Mouse (Mus musculus): ENCODE results near the gene Sirt4. TPM values are rescaled to one million over a fixed set of nuclear protein-coding genes. Genes with fewer than 3 reads are reported as not detected.
"Not testable (repeated sequence)": the region's sequence is repeated elsewhere in the genome, so short reads cannot be mapped to it uniquely, and the experiment has no call there.

The Sirt4 gene
- polyA plus RNA-seq, 1 experiment from 2014 or later, result 26.8 TPM

DNA sequence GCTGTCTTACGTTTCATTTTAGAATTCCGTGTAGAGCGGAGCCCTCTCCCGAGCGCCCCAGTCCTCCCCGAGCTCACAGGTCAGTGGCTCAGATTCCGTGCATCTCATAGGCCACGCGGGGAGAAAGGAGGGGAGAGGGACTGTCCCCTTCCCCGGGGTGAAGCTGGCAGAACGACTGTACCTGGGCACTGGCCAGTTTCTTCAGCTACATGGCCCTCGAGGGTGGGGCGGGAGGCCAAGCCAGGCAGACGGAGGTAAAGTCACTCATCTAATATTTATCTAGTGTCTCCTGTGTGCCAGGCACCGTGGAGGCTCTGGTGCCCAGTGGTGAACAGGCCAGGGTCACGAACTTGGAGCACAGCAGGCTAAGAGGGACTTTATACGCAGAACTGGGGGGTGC is 37.4 kb downstream of the Sirt4 start:
- no peak overlapping the region for H3K9ac ChIP-seq (ENCODE audit: low read depth, low read length)
- WGBS, result 73% methylated on average over 17 of the region's 17 CpGs
- H3K4me1 ChIP-seq (ENCODE audit: control insufficient read depth, insufficient read depth, low read depth, low read length), result no peaks in the 10 kb centered on the region
- no peaks in the 10 kb centered on the region for H3K27me3 ChIP-seq (replicated peaks; ENCODE audit: control insufficient read depth, insufficient read depth, low read length)
- no peak overlapping the region for H3K4me3 ChIP-seq (ENCODE audit: low read length)
- H3K9me3 ChIP-seq (ENCODE audit: control insufficient read depth, low read length), result no peaks in the 10 kb centered on the region
- no peak overlapping the region for H3K27ac ChIP-seq (ENCODE audit: low read depth, low read length)
- H3K36me3 ChIP-seq (ENCODE audit: control insufficient read depth, insufficient read depth, low read length), result peaks cover 43% of the 10 kb centered on the region
- ATAC-seq, result no peak; the same call in 1 of the 2 replicates
- H3K4me2 ChIP-seq (ENCODE audit: low read length), result no peak overlapping the region

GRCm38 (mm10) chr5:115444130-115444529 is 40.4 kb downstream of the Sirt4 start:
- peaks cover 30% of the 10 kb centered on the region for H3K36me3 ChIP-seq (ENCODE audit: control insufficient read depth, insufficient read depth, low read length)
- H3K27me3 ChIP-seq (replicated peaks; ENCODE audit: control insufficient read depth, insufficient read depth, low read length), result no peaks in the 10 kb centered on the region
- H3K4me2 ChIP-seq (ENCODE audit: low read length), result no peak overlapping the region
- H3K27ac ChIP-seq (ENCODE audit: low read depth, low read length), result no peak overlapping the region
- H3K9me3 ChIP-seq (ENCODE audit: control insufficient read depth, low read length), result no peaks in the 10 kb centered on the region
- H3K4me1 ChIP-seq (ENCODE audit: control insufficient read depth, insufficient read depth, low read depth, low read length), result peaks cover 2% of the 10 kb centered on the region
- no peak overlapping the region for H3K4me3 ChIP-seq (ENCODE audit: low read length)
- 79% methylated on average over 11 of the region's 11 CpGs for WGBS
- no peak for ATAC-seq
- H3K9ac ChIP-seq (ENCODE audit: low read depth, low read length), result no peak overlapping the region

GRCm38 (mm10) chr5:115442663-115443062 is 41.9 kb downstream of the Sirt4 start:
- H3K27ac ChIP-seq (ENCODE audit: low read depth, low read length); H3K9ac ChIP-seq (ENCODE audit: low read depth, low read length); ATAC-seq; H3K27me3 ChIP-seq (replicated peaks; ENCODE audit: control insufficient read depth, insufficient read depth, low read length); H3K4me2 ChIP-seq (ENCODE audit: low read length); H3K4me3 ChIP-seq (ENCODE audit: low read length); H3K9me3 ChIP-seq (ENCODE audit: control insufficient read depth, low read length): not testable (repeated sequence)
- Histone ChIP-seq H3K4me1 (ENCODE audit: control insufficient read depth, insufficient read depth, low read depth, low read length) (peaks cover 17% of the 10 kb centered on the region), H3K36me3 (ENCODE audit: control insufficient read depth, insufficient read depth, low read length) (peaks cover 28% of the 10 kb centered on the region)
- 79% methylated on average over 5 of the region's 5 CpGs for WGBS

DNA sequence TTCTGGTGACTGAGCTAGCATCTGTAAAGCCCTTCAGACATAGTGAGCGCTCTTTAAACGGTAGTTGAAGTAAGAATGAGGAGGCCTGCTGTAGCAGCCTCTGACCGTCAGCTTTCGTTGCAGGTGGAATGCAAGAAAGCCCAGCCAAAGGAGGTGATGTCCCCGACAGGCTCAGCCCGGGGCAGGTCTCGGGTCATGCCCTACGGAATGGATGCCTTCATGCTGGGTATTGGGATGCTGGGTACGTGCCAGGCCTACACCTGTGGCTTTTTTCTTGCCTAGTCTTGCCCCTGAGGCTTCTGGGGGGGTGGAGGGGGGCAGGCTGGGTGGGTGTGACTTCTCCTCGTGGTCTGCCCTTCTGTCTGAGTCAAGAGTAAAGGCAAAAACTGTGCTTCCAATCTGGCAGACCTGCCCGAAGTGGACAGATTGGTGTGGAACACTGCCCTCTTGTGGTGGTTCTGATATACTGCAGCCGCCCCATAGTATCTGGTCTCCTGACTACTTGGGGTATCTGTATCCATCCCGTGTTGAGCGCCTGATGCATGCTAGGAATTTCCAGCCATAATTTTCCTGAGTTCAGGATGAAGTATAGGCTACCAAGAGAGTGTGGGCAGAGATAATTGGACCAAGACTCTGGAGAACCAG is 43.2 kb downstream of the Sirt4 start:
- Histone ChIP-seq H3K9me3 (ENCODE audit: control insufficient read depth, low read length) (no peaks in the 10 kb centered on the region), H3K27me3 (replicated peaks; ENCODE audit: control insufficient read depth, insufficient read depth, low read length) (no peaks in the 10 kb centered on the region), H3K4me2 (ENCODE audit: low read length) (no peak overlapping the region), H3K9ac (ENCODE audit: low read depth, low read length) (no peak overlapping the region), H3K4me1 (ENCODE audit: control insufficient read depth, insufficient read depth, low read depth, low read length) (peaks cover 30% of the 10 kb centered on the region), H3K27ac (ENCODE audit: low read depth, low read length) (no peak overlapping the region), H3K36me3 (ENCODE audit: control insufficient read depth, insufficient read depth, low read length) (peaks cover 25% of the 10 kb centered on the region), H3K4me3 (ENCODE audit: low read length) (no peak overlapping the region)
- no peak for ATAC-seq
- WGBS, result 30% methylated on average over 14 of the region's 14 CpGs

GRCm38 (mm10) chr5:115438667-115439066 is 45.9 kb downstream of the Sirt4 start:
- H3K4me2 ChIP-seq (ENCODE audit: low read length), result peak overlapping the region; percentile 8; the same call in 1 of the 2 replicates
- no peaks in the 10 kb centered on the region for H3K27me3 ChIP-seq (replicated peaks; ENCODE audit: control insufficient read depth, insufficient read depth, low read length)
- ATAC-seq, result no peak
- H3K9me3 ChIP-seq (ENCODE audit: control insufficient read depth, low read length), result no peaks in the 10 kb centered on the region
- peaks cover 56% of the 10 kb centered on the region for H3K4me1 ChIP-seq (ENCODE audit: control insufficient read depth, insufficient read depth, low read depth, low read length)
- peak overlapping the region; percentile 44 for H3K9ac ChIP-seq (ENCODE audit: low read depth, low read length)
- peaks cover 13% of the 10 kb centered on the region for H3K36me3 ChIP-seq (ENCODE audit: control insufficient read depth, insufficient read depth, low read length)
- peak overlapping the region; percentile 40; the same call in 1 of the 2 replicates for H3K27ac ChIP-seq (ENCODE audit: low read depth, low read length)
- no peak overlapping the region for H3K4me3 ChIP-seq (ENCODE audit: low read length)
- WGBS, result 29% methylated on average over 7 of the region's 7 CpGs

GRCm38 (mm10) chr5:115437945-115438315 is 46.6 kb downstream of the Sirt4 start:
- no peak for ATAC-seq
- H3K9ac ChIP-seq (ENCODE audit: low read depth, low read length), result peak overlapping the region; percentile 49
- peaks cover 61% of the 10 kb centered on the region for H3K4me1 ChIP-seq (ENCODE audit: control insufficient read depth, insufficient read depth, low read depth, low read length)
- peak overlapping the region; percentile 18; the same call in 1 of the 2 replicates for H3K4me2 ChIP-seq (ENCODE audit: low read length)
- no peaks in the 10 kb centered on the region for H3K9me3 ChIP-seq (ENCODE audit: control insufficient read depth, low read length)
- 6% methylated on average over 2 of the region's 2 CpGs for WGBS
- H3K27me3 ChIP-seq (replicated peaks; ENCODE audit: control insufficient read depth, insufficient read depth, low read length), result no peaks in the 10 kb centered on the region
- peak overlapping the region; percentile 99 for H3K27ac ChIP-seq (ENCODE audit: low read depth, low read length)
- no peak overlapping the region for H3K4me3 ChIP-seq (ENCODE audit: low read length)
- H3K36me3 ChIP-seq (ENCODE audit: control insufficient read depth, insufficient read depth, low read length), result peaks cover 8% of the 10 kb centered on the region

GRCm38 (mm10) chr5:115437242-115437944 is 47.1 kb downstream of the Sirt4 start:
- WGBS, result 24% methylated on average over 7 of the region's 7 CpGs
- ATAC-seq, result no peak
- peaks cover 67% of the 10 kb centered on the region for H3K4me1 ChIP-seq (ENCODE audit: control insufficient read depth, insufficient read depth, low read depth, low read length)
- H3K9me3 ChIP-seq (ENCODE audit: control insufficient read depth, low read length), result no peaks in the 10 kb centered on the region
- peak overlapping the region; percentile 66 for H3K4me2 ChIP-seq (ENCODE audit: low read length)
- H3K4me3 ChIP-seq (ENCODE audit: low read length), result no peak overlapping the region
- no peaks in the 10 kb centered on the region for H3K27me3 ChIP-seq (replicated peaks; ENCODE audit: control insufficient read depth, insufficient read depth, low read length)
- peak overlapping the region; percentile 73 for H3K9ac ChIP-seq (ENCODE audit: low read depth, low read length)
- H3K36me3 ChIP-seq (ENCODE audit: control insufficient read depth, insufficient read depth, low read length), result peaks cover 3% of the 10 kb centered on the region; the same call in 1 of the 2 replicates
- peak overlapping the region; percentile 99 for H3K27ac ChIP-seq (ENCODE audit: low read depth, low read length)

DNA sequence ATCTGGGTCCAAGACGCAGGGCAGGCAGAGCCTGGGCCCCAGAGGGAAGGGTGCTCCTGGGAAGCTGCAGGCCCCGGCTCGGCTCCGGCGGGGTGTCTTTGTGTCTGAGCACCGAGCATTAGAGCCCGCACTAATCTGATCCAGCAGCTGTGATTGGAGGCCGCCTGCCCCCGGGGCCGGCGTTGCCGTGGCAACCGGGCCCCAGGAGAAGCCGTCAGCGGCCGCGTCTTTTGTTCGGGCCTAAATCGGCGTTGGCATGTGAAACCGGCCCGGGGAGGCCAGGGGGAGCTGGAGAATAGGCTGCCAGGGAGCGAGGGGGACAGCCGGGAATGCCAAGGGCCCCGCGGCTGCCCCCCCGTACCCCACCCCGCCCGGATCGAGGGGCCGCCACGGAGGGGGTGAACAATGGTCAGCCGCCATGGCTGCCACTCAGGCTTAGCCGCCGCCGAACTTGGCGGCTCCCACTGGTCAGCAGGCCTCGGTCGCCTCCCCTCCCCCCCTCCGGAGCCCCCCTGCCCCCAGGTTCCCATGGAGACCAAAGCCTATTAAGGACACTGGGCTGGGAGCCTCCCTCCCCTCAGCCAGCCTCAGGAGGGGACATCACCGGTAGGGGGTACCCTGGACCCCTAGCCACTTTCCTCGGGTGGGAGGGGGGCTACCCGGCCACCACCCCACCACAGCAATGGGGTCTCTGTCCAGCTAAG is 48.0 kb downstream of the Sirt4 start:
- Histone ChIP-seq H3K27me3 (replicated peaks; ENCODE audit: control insufficient read depth, insufficient read depth, low read length) (no peaks in the 10 kb centered on the region), H3K4me3 (ENCODE audit: low read length) (peak overlapping the region; percentile 35), H3K9ac (ENCODE audit: low read depth, low read length) (peak overlapping the region; percentile 73), H3K4me1 (ENCODE audit: control insufficient read depth, insufficient read depth, low read depth, low read length) (peaks cover 75% of the 10 kb centered on the region), H3K36me3 (ENCODE audit: control insufficient read depth, insufficient read depth, low read length) (peaks cover 3% of the 10 kb centered on the region; the same call in 1 of the 2 replicates), H3K9me3 (ENCODE audit: control insufficient read depth, low read length) (no peaks in the 10 kb centered on the region), H3K27ac (ENCODE audit: low read depth, low read length) (peak overlapping the region; percentile 99), H3K4me2 (ENCODE audit: low read length) (peak overlapping the region; percentile 66)
- 0% methylated on average over 35 of the region's 43 CpGs for WGBS
- peak; percentile 91 for ATAC-seq
